Mouse (Mus musculus) testis, adult 2 months (tissue): ENCODE measurements around the gene Bcl2l14. TPM values are rescaled to one million over a fixed set of nuclear protein-coding genes. Genes with fewer than 3 reads are reported as not detected.

ENCODE experiments used
- H3K27ac ChIP-seq: fragments of 200-500 bp; 2 replicates; pipeline ENCODE4 v1.5.1; 2012; ENCODE audit warnings: low read depth, low read length; ENCODE audit not compliant: control insufficient read depth, insufficient read depth
- H3K27me3 ChIP-seq: fragments of 200-500 bp; 2 replicates; pipeline ENCODE4 v1.6.1; 2012; ENCODE audit warnings: mild to moderate bottlenecking, low read length, moderate library complexity; ENCODE audit not compliant: control insufficient read depth, insufficient read depth
- H3K36me3 ChIP-seq: fragments of 200-500 bp; 2 replicates; pipeline ENCODE4 v1.6.1; 2012; ENCODE audit warnings: mild to moderate bottlenecking, low read length; ENCODE audit not compliant: control insufficient read depth, insufficient read depth
- H3K4me1 ChIP-seq: fragments of 200-500 bp; 2 replicates; pipeline ENCODE4 v1.6.1; 2012; ENCODE audit warnings: low read length; ENCODE audit not compliant: control insufficient read depth, insufficient read depth
- H3K4me3 ChIP-seq: fragments of 200-500 bp; 2 replicates; pipeline ENCODE4 v1.5.1; 2012; ENCODE audit warnings: low read depth, mild to moderate bottlenecking, low read length, moderate library complexity, mixed read lengths; ENCODE audit not compliant: control insufficient read depth
- CTCF ChIP-seq: fragments of 200-500 bp; IDR thresholded peaks from 2 replicates; pipeline ENCODE4 v1.5.1; 2012; ENCODE audit warnings: low read depth, mild to moderate bottlenecking, inconsistent platforms, low read length, moderate library complexity; ENCODE audit not compliant: control insufficient read depth, insufficient read depth, insufficient replicate concordance
- POLR2A ChIP-seq: fragments of 200-500 bp; IDR thresholded peaks from 2 replicates; pipeline ENCODE4 v1.6.1; 2012; ENCODE audit warnings: low read depth, mild to moderate bottlenecking, inconsistent platforms, low read length, moderate library complexity; ENCODE audit not compliant: control insufficient read depth
- polyA plus RNA-seq: library from polyadenylated mRNA; depleted of rRNA; stranded (reverse); fragments of >200 nt; gene quantifications from 2 replicates; pipeline ENCODE4 v1.2.3, GENCODE M21; 2012

Gene Bcl2l14
- polyA plus RNA-seq, 1 experiment, result 70.3 TPM

DNA sequence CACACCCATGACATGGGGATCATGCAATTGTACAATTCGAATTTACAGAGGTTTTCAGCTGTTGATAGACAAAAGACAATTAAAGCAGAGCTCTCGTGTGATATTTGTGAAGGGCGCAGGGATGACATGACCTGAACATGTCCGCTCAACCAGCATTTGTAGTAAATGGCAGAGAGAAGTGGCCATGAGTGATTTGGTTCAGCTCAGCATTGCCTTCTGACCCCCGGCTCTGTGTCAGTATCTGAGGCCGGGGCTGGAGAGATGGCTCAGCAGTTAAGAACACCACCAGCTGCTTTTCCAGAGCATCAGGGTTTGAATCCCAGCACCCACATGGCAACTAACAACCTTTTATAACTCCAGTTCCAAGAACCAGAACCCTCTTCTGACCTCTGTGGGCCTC lies 10.2 kb upstream of the Bcl2l14 start:
- Histone ChIP-seq H3K27ac (no peak overlapping the region), H3K36me3 (no peaks in the 10 kb centered on the region), H3K27me3 (no peaks in the 10 kb centered on the region), H3K4me1 (peaks cover 5% of the 10 kb centered on the region), H3K4me3 (no peak overlapping the region)
- TF ChIP-seq CTCF (no peak), POLR2A (no peak)

DNA sequence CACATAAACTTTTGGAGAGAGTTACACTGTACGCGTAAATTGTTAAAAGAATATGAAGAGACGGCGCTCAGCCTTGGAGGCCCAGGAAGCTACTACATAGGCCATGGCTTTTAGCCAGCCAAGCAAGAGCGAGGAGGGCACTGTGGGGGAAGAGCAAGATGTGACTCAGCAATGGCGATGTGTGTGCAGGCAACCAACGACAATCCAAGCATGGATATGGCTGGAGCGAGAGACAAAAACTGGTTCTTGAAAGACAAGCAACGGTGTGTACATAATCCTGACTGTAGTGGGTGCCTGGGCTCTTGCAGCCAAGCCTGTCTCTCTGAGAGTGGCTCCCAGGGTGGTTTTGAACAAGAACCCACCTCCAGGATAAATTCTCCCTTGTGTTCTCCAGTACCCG lies 8.7 kb upstream of the Bcl2l14 start:
- Histone ChIP-seq H3K4me1 (peaks cover 5% of the 10 kb centered on the region), H3K36me3 (no peaks in the 10 kb centered on the region), H3K27me3 (no peaks in the 10 kb centered on the region), H3K4me3 (no peak overlapping the region), H3K27ac (no peak overlapping the region)
- TF ChIP-seq POLR2A (no peak), CTCF (no peak)

DNA sequence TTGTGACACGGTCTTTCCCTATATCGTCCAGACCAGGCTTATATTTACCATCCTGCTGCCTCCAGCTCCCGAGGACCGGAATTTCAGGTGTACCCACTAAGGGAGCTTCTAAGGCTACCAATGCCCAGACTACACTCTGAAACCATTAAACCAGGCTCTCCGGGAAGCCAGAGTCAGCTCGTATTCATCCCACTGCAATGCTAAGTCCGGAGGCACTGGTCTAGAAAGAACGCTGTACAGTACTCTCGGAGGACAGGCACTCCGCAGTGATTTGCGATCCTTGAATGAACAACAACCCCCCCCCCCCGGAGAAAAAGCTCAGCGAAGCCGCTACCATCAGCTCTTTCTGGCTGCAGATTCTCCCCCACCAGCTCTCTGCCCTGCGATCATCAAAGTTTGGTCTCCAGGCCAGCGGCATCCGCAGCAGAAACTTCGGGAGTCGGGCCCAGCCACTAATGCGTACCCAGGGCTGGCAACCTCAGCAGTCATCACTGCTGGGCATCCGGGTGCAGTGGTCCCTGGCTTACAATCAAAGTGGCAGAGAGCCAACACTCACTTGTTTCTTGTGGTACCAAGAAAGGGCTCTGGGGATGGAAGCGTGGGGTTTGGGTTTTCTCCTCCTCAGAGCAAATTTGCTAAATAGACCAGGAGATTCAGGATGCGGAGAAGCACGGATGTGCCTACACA lies 7.6 kb upstream of the Bcl2l14 start:
- peaks cover 5% of the 10 kb centered on the region for H3K4me1 ChIP-seq
- H3K27me3 ChIP-seq, result no peaks in the 10 kb centered on the region
- no peak overlapping the region for H3K27ac ChIP-seq
- H3K36me3 ChIP-seq, result no peaks in the 10 kb centered on the region
- no peak overlapping the region for H3K4me3 ChIP-seq
- TF ChIP-seq POLR2A (no peak), CTCF (no peak)

DNA sequence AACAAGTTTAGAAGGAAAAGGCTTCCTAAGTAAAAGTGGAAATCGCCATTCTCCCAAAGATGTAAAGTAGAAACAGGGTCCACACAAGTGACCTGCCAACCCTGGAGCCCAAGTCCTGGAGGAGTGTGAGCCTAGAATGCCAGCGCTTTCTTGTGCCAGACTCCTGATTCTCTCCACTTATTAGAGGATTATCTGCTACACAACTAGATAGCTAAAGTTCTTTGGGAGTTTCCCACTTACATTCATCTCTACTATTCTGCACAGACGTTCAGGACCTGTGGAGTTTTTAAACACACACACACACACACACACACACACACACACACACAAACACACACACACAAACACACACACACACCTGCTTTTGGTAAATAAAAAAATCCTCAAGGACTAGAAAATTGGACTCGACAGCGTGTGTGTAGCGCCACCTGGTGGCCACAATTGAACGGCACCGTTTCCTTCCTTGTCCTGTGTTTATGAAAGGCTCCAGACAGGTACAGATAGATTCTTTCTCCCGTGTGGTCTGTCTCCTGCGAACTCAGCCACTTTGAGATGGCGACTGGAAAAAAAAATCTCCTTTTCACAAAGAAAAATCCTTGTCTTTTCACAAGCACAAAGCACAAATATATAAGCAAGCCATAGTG lies 6.7 kb upstream of the Bcl2l14 start:
- no peak overlapping the region for H3K27ac ChIP-seq
- H3K27me3 ChIP-seq, result no peaks in the 10 kb centered on the region
- H3K4me3 ChIP-seq, result no peak overlapping the region
- H3K4me1 ChIP-seq, result peaks cover 5% of the 10 kb centered on the region
- H3K36me3 ChIP-seq, result no peaks in the 10 kb centered on the region
- TF ChIP-seq POLR2A, result no peak
- TF ChIP-seq CTCF, result peak; percentile 90; the same call in 1 of the 2 replicates

DNA sequence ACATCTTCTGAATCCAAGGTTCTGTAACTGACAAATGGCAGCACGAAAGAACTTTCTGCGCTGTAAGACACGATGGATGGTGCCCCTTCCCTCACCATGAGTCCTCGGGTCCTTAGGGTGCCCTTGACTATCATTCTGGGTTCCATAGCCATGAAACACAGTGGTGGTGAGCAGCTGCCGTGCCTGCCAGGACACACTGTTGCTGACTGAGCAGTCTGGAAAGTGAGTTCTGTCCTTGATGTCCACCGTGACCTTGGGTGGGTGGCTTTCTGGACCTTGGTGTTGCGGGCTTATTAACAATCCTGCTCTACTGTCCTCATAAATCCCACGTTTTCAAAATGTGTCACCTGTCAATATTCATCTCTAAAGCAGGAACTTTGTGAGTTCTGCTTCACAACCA lies 6.2 kb upstream of the Bcl2l14 start:
- Histone ChIP-seq H3K4me1 (peaks cover 5% of the 10 kb centered on the region), H3K36me3 (no peaks in the 10 kb centered on the region), H3K27ac (no peak overlapping the region), H3K4me3 (no peak overlapping the region), H3K27me3 (no peaks in the 10 kb centered on the region)
- TF ChIP-seq POLR2A (no peak), CTCF (no peak)

DNA sequence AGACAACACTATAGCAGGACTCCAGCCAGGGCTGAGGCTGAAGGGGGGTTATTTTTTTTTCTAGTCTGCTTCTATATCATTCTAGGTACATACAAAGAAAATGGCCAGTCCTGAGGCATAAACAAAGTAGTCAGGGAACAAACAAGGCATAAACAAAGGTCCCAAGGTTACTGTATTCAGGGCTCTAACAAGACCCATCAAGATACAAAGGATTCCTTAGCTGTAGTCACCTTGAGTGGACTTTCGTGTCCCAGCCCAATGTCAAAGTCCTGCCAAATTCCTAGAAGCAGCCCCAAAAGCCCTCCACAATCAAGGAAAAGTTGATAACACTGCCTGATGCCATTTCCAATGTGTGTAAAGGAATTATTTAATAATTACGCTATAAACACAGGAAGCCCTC lies 5.3 kb upstream of the Bcl2l14 start:
- no peak overlapping the region for H3K27ac ChIP-seq
- no peaks in the 10 kb centered on the region for H3K36me3 ChIP-seq
- peaks cover 5% of the 10 kb centered on the region for H3K4me1 ChIP-seq
- no peaks in the 10 kb centered on the region for H3K27me3 ChIP-seq
- no peak overlapping the region for H3K4me3 ChIP-seq
- TF ChIP-seq CTCF (no peak), POLR2A (no peak)

DNA sequence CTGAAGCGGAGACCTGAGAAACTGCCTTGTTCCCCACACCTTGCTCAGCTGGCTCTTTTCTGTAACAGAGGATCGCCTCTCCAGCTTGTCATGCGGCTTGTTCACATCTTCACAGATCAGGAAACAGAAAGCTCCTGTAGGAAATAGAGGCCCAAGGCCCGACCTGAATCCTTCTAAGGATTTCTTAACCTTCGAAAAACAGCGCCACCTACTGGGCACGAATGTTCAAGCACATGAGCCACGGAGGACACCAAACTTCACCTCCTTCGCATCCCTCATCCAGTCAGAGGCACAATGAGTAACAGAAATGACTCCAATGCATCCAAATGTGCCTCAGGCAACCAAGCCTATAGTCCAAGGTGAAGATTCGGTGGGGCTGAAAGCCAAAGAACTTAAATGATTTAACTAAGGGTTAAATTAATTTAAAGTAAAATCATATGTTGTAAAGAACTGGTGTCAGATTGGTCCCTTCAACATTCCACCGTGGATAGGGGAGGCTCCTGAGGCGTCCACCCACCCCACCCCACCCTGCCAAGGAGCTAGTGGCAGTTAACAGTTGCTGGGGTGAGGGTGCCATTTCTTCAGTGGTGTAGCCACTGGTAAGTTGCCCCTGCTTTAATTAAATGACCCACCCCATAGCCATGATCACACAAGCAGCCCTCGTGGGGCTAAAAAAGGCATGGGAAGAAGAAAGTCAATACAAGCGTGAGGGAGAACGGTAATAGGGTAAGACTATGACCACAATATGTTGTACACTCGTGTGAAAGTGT lies 7.0 kb downstream of the Bcl2l14 start:
- Histone ChIP-seq H3K4me3 (peak overlapping the region; percentile 70), H3K27me3 (no peaks in the 10 kb centered on the region), H3K27ac (peak overlapping the region; percentile 71), H3K4me1 (no peaks in the 10 kb centered on the region), H3K36me3 (no peaks in the 10 kb centered on the region)
- TF ChIP-seq CTCF (peak; percentile 78; the same call in 1 of the 2 replicates), POLR2A (no peak)
